Mouse (Mus musculus): Measurements from ENCODE around the gene Klf2. TPM values are rescaled to one million over a fixed set of nuclear protein-coding genes. Genes with fewer than 3 reads are reported as not detected.

Klf2 gene
- total RNA-seq, 2 experiments from 2014 or later = 48.0 to 99.9 TPM

GRCm38 (mm10) chr8:72333429-72334143 is 14.8 kb downstream of the Klf2 start:
- DNase-seq = no peak

- DNase-seq = no peak
Observed at GRCm38 (mm10) chr8:72334144-72334641, 15.4 kb downstream of the Klf2 start.

GRCm38 (mm10) chr8:72336273-72336672 is 17.4 kb downstream of the Klf2 start:
- no peak for DNase-seq

- DNase-seq = no peak
Observed at GRCm38 (mm10) chr8:72337034-72337433, 18.2 kb downstream of the Klf2 start.

- no peak for DNase-seq
Observed at GRCm38 (mm10) chr8:72342556-72343300, 23.9 kb downstream of the Klf2 start.

GRCm38 (mm10) chr8:72343725-72344124 is 24.9 kb downstream of the Klf2 start:
- no peak for DNase-seq

GRCm38 (mm10) chr8:72347553-72347952 is 28.7 kb downstream of the Klf2 start:
- no peak for DNase-seq

- DNase-seq = no peak
Observed at GRCm38 (mm10) chr8:72348114-72348513, 29.3 kb downstream of the Klf2 start.

GRCm38 (mm10) chr8:72348956-72349355 is 30.1 kb downstream of the Klf2 start:
- DNase-seq = no peak

GRCm38 (mm10) chr8:72349838-72350237 is 31.0 kb downstream of the Klf2 start:
- DNase-seq = no peak

- DNase-seq = no peak
Observed at GRCm38 (mm10) chr8:72350727-72351126, 31.9 kb downstream of the Klf2 start.

GRCm38 (mm10) chr8:72351405-72352005 is 32.7 kb downstream of the Klf2 start:
- DNase-seq = no peak

GRCm38 (mm10) chr8:72352951-72353699 is 34.3 kb downstream of the Klf2 start:
- DNase-seq = no peak

- DNase-seq = no peak
Observed at GRCm38 (mm10) chr8:72353700-72354045, 34.8 kb downstream of the Klf2 start.

GRCm38 (mm10) chr8:72354272-72354671 is 35.4 kb downstream of the Klf2 start:
- DNase-seq = peak; percentile 46

- DNase-seq = no peak
Observed at GRCm38 (mm10) chr8:72356593-72356992, 37.8 kb downstream of the Klf2 start.

- no peak for DNase-seq
Observed at GRCm38 (mm10) chr8:72360162-72360561, 41.3 kb downstream of the Klf2 start.

- no peak for DNase-seq
Observed at GRCm38 (mm10) chr8:72362754-72363153, 43.9 kb downstream of the Klf2 start.

GRCm38 (mm10) chr8:72363457-72363856 is 44.6 kb downstream of the Klf2 start:
- no peak for DNase-seq

- no peak for DNase-seq
Observed at GRCm38 (mm10) chr8:72365016-72365415, 46.2 kb downstream of the Klf2 start.

- peak; percentile 86 for DNase-seq
Observed at GRCm38 (mm10) chr8:72365826-72366225, 47.0 kb downstream of the Klf2 start.

- DNase-seq = no peak
Observed at GRCm38 (mm10) chr8:72366435-72366834, 47.6 kb downstream of the Klf2 start.
